Comparison of ENCODE assay signal across 24 mouse cellular contexts in the genomic region with DNA sequence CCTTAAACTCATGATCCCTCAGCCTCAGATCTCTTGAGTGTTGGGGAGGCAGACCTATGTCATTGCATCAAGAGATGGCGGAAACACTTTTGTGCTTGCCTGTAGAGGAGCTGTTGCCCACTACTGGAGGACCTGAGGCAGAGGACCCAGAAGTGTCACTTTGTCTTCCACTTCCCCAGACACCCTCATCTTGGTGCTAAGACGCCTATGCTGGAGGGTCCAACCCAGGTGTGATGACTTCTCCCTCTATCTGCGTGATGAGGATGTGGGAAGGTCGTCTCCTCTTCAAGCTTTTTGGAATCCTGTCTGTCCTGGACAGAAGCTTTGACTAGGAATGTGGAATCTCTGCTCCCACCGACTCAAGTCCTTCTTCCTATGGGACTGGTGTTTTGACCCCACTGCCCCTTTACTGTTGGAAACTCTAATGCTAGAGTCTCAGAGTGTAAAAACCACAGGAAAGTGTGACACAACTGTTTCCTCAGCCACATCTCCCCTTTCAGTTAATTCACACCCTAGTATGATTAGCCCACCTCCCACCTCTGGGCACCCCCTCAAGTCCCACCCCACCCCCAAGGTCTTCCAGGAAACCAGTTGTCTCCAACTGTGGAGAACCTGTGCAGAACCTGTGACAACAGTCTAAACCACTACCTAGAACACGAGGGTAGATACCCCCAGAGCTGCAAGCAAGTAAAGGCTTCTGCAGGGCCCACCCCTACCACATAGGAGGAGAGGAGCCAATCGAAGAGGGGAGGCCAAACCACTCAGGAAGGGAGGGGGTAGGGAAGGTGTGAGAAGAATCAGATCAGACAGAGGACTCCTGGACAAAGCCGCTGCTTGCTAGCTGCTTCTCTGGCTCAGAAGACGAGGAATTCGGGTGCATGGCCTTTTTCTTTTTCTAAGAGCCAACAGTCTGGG. TPM values are rescaled to one million over a fixed set of nuclear protein-coding genes. Genes with fewer than 3 reads are reported as not detected.
A peak's percentile ranks its signal among the peaks of the same experiment; 100 is the strongest.
DNase-seq lines count a peak whose midpoint lies in the region; ATAC-seq and TF ChIP-seq lines count a peak whose summit lies in the region.
"Had no signal": no experiment of that assay in that cellular context is flagged by ENCODE, and none has a peak within 500 bp of the region (broad histone marks: within the 10 kb centered on the region; RNA-seq: fewer than 3 reads in every experiment).

Gene Nkg7, plus strand, starts transcription at position 733 of the 915 bp plus-strand sequence.

- no peak for ATAC-seq in liver, embryonic 16.5 days (ENCODE audit: low read depth)
- ATAC-seq in liver, embryonic 11.5 days (replicated peaks; ENCODE audit: low FRiP score), result no peak
- ATAC-seq in CD4-positive, CD25-positive, alpha-beta regulatory T cell, adult 4 months, result no peak
- peak; percentile 55 to 60; a peak in 3 of 4 replicates for ATAC-seq in hematopoietic stem cell, adult 5-6 weeks (replicated peaks in 1 of 2; ENCODE audit: insufficient read depth in 1 of 2, low FRiP score in 2 of 2, low TSS enrichment in 1 of 2, low read depth in 1 of 2, poor library complexity in 2 of 2, severe bottlenecking in 2 of 2)
- ATAC-seq in megakaryocyte-erythroid progenitor cell, adult 5-6 weeks (replicated peaks; ENCODE audit: low FRiP score, low TSS enrichment, poor library complexity, severe bottlenecking), result no peak
- ATAC-seq: forebrain, embryonic 15.5 days; hindbrain, embryonic 16.5 days had no signal

- no peak for TF ChIP-seq CTCF in heart, adult 2 months (IDR thresholded peaks at IDR 0.05)

- intact Hi-C loops in heart, adult 2 months (cut with DNase I), result no loop called here

- no peak for TF ChIP-seq EP300 in heart, adult 2 months (IDR thresholded peaks at IDR 0.05; ENCODE audit: insufficient read depth, low read depth, low read length)

- no peak for DNase-seq in liver, embryonic 11.5 days (ENCODE audit: low spot score)
- no peak for DNase-seq in gastrocnemius, adult 8-10 months (ENCODE audit: low spot score in 2 of 2)
- no peak for DNase-seq in frontal cortex, postnatal 10 days (ENCODE audit: low spot score in 2 of 2)
- DNase-seq in heart, adult 2 months, result no peak
- DNase-seq: adrenal gland, adult 8-10 months; B cell, adult 2 months; cerebellum, adult 2 months; heart, adult 11 months; heart, postnatal 10 days; kidney, adult 18-20 months; kidney, postnatal 14 days; layer of hippocampus, adult 9-11 months; right cerebral cortex, postnatal 25 days had no signal

- no peak within 1 kb of the TSS for H3K4me2 ChIP-seq in liver, embryonic 16.5 days (ENCODE audit: low read depth, low read length)
- no peak within 1 kb of the TSS for H3K4me2 ChIP-seq in liver, embryonic 11.5 days
- H3K4me2 ChIP-seq: forebrain, embryonic 15.5 days; limb, embryonic 12.5 days; lung, embryonic 15.5 days; neural tube, embryonic 13.5 days had no signal

- TF ChIP-seq POLR2A in heart, adult 2 months (IDR thresholded peaks at IDR 0.05; ENCODE audit: insufficient read depth, low read depth, low read length), result no peak

- 39% methylated on average over 10 of the region's 10 CpGs for WGBS in liver, embryonic 16.5 days (ENCODE audit: insufficient replicate concordance)
- 59% methylated on average over 10 of the region's 10 CpGs for WGBS in liver, embryonic 11.5 days
- 70% methylated on average over 10 of the region's 10 CpGs for WGBS in heart, adult 2 months

- no peaks in the 10 kb centered on the region for H3K27me3 ChIP-seq in liver, embryonic 16.5 days (ENCODE audit: control insufficient read depth, insufficient read depth, low read depth, low read length)
- H3K27me3 ChIP-seq in liver, embryonic 11.5 days (replicated peaks; ENCODE audit: control insufficient read depth, insufficient read depth, low read length), result no peaks in the 10 kb centered on the region
- H3K27me3 ChIP-seq in heart, adult 2 months (ENCODE audit: control insufficient read depth, insufficient read depth, low read length), result no peaks in the 10 kb centered on the region
- H3K27me3 ChIP-seq: forebrain, embryonic 15.5 days; limb, embryonic 12.5 days; lung, embryonic 15.5 days had no signal

- H3K36me3 ChIP-seq in liver, embryonic 16.5 days (ENCODE audit: control insufficient read depth, insufficient read depth), result no peaks in the 10 kb centered on the region
- no peaks in the 10 kb centered on the region for H3K36me3 ChIP-seq in liver, embryonic 11.5 days (ENCODE audit: control insufficient read depth, insufficient read depth, low read length)
- H3K36me3 ChIP-seq in heart, adult 2 months (ENCODE audit: control insufficient read depth, insufficient read depth, low read length), result no peaks in the 10 kb centered on the region
- H3K36me3 ChIP-seq: forebrain, embryonic 15.5 days; G1E; limb, embryonic 12.5 days; lung, embryonic 15.5 days; neural tube, embryonic 13.5 days had no signal

- peaks cover 3% of the 10 kb centered on the region for H3K4me1 ChIP-seq in liver, embryonic 16.5 days (ENCODE audit: control insufficient read depth, low read depth, low read length)
- H3K4me1 ChIP-seq in liver, embryonic 11.5 days (replicated peaks; ENCODE audit: control insufficient read depth, insufficient read depth, low read length), result no peaks in the 10 kb centered on the region
- no peaks in the 10 kb centered on the region for H3K4me1 ChIP-seq in heart, adult 2 months (ENCODE audit: control insufficient read depth, insufficient read depth, low read length)
- H3K4me1 ChIP-seq: forebrain, embryonic 15.5 days; limb, embryonic 12.5 days; lung, embryonic 15.5 days; neural tube, embryonic 13.5 days had no signal

- no peaks in the 10 kb centered on the region for H3K9me3 ChIP-seq in liver, embryonic 16.5 days (replicated peaks; ENCODE audit: control insufficient read depth, low read length)
- no peaks in the 10 kb centered on the region for H3K9me3 ChIP-seq in liver, embryonic 11.5 days (ENCODE audit: control insufficient read depth, low read length)
- H3K9me3 ChIP-seq: forebrain, embryonic 15.5 days; G1E; limb, embryonic 12.5 days; lung, embryonic 15.5 days; neural tube, embryonic 13.5 days had no signal

- no peaks in the 10 kb centered on the region for H3K79me2 ChIP-seq in heart, adult 2 months (replicated peaks; ENCODE audit: control insufficient read depth, insufficient read depth, low read length)

- no peak within 1 kb of the TSS for H3K27ac ChIP-seq in liver, embryonic 16.5 days (ENCODE audit: low read length)
- H3K27ac ChIP-seq in liver, embryonic 11.5 days (ENCODE audit: low read depth, low read length), result no peak within 1 kb of the TSS
- H3K27ac ChIP-seq in heart, adult 2 months, result no peak within 1 kb of the TSS
- H3K27ac ChIP-seq: forebrain, embryonic 15.5 days; limb, embryonic 12.5 days; lung, embryonic 15.5 days; neural tube, embryonic 13.5 days had no signal

- H3K4me3 ChIP-seq in liver, embryonic 16.5 days (ENCODE audit: low read depth, low read length), result no peak within 1 kb of the TSS
- no peak within 1 kb of the TSS for H3K4me3 ChIP-seq in liver, embryonic 11.5 days (ENCODE audit: low read depth, low read length)
- H3K4me3 ChIP-seq in heart, adult 2 months, result no peak within 1 kb of the TSS
- H3K4me3 ChIP-seq: forebrain, embryonic 15.5 days; limb, embryonic 12.5 days; lung, embryonic 15.5 days; neural tube, embryonic 13.5 days had no signal

- no peak within 1 kb of the TSS for H3K9ac ChIP-seq in liver, embryonic 16.5 days (ENCODE audit: low read depth, low read length)
- H3K9ac ChIP-seq in liver, embryonic 11.5 days (ENCODE audit: low read depth, low read length), result no peak within 1 kb of the TSS
- no peak within 1 kb of the TSS for H3K9ac ChIP-seq in heart, adult 2 months (ENCODE audit: low read depth, low read length)
- H3K9ac ChIP-seq: forebrain, embryonic 15.5 days; limb, embryonic 12.5 days; lung, embryonic 15.5 days; neural tube, embryonic 13.5 days had no signal

RNA-seq across cellular contexts. Expression of gene Nkg7, which starts in this region (rescaled TPM):
- 16.3 and 17.8 TPM in 2 replicates for polyA plus RNA-seq in liver, embryonic 16.5 days (2015; fragmentation: Nextera tagmentation; extraction: Ambion mirVana)
- polyA plus RNA-seq in liver, embryonic 11.5 days (2014; fragmentation: Nextera tagmentation; extraction: Ambion mirVana), result 3.5 and 3.8 TPM in 2 replicates
- polyA plus RNA-seq in CD4-positive, CD25-positive, alpha-beta regulatory T cell, adult 4 months (2017; shearing (Covaris generic)), result 100 to 1,000 TPM; 106 to 121 TPM
- total RNA-seq in hematopoietic stem cell, adult 5-6 weeks (2017), result 94.2 and 115 TPM in 2 replicates
- 49.9 and 86.7 TPM in 2 replicates for total RNA-seq in megakaryocyte-erythroid progenitor cell, adult 5-6 weeks (2014; fragmentation: Nextera tagmentation)
- total RNA-seq in megakaryocyte-erythroid progenitor cell, adult 5-6 weeks (2017), result 41.8 and 53.8 TPM in 2 replicates
- total RNA-seq in gastrocnemius, adult 8-10 months (2022), result not detected
- not detected for total RNA-seq in heart, adult 2 months (2021)
- polyA plus RNA-seq in heart, adult 2 months (2012; rRNA removed), result 1.6 and 4.9 TPM in 2 replicates
- total RNA-seq: G1E; heart, postnatal 10 days; midbrain, postnatal 0 days had no signal
- polyA plus RNA-seq: forebrain, embryonic 15.5 days; G1E; limb, embryonic 12.5 days; neural tube, embryonic 13.5 days had no signal

Comparison
In these comparisons a context has a peak if more than half of its experiments do, and no peak if none do; other contexts are left out.
1. RNA of gene Nkg7 (total RNA-seq): 94.2 to 115 TPM in hematopoietic stem cell, adult 5-6 weeks and 41.8 to 86.7 TPM in megakaryocyte-erythroid progenitor cell, adult 5-6 weeks; not detected in heart, adult 2 months and not detected in gastrocnemius, adult 8-10 months; every median in the first group is over 10 times any median in the second.
2. ATAC-seq: peak in hematopoietic stem cell, adult 5-6 weeks (2 of 2); none in liver, embryonic 16.5 days (single experiment), liver, embryonic 11.5 days (single experiment), CD4-positive, CD25-positive, alpha-beta regulatory T cell, adult 4 months (single experiment) and megakaryocyte-erythroid progenitor cell, adult 5-6 weeks (single experiment).